Mouse (Mus musculus) heart, embryonic 10.5 days (tissue): ENCODE data around the gene Slc41a3. TPM values are rescaled to one million over a fixed set of nuclear protein-coding genes. Genes with fewer than 3 reads are reported as not detected.

Experiments used
- DNase-seq: peaks from one replicate; pipeline ENCODE4 v3.0.0-alpha.2; 2017; ENCODE audit warnings: low spot score
- H3K27ac ChIP-seq: fragments of 300-500 bp; sonication (generic); 2 replicates; pipeline ENCODE4 v1.5.1; 2016; ENCODE audit warnings: mild to moderate bottlenecking
- H3K27me3 ChIP-seq: fragments of 300-500 bp; sonication (generic); 2 replicates; pipeline ENCODE4 v1.6.1; 2016; ENCODE audit warnings: mild to moderate bottlenecking; ENCODE audit not compliant: poor library complexity, insufficient read depth, severe bottlenecking
- H3K36me3 ChIP-seq: fragments of 300-500 bp; sonication (generic); 2 replicates; pipeline ENCODE4 v1.6.1; 2016; ENCODE audit warnings: mild to moderate bottlenecking, moderate library complexity
- H3K4me1 ChIP-seq: fragments of 300-500 bp; sonication (generic); 2 replicates; pipeline ENCODE4 v1.6.1; 2016; ENCODE audit warnings: mild to moderate bottlenecking
- H3K4me3 ChIP-seq: fragments of 300-500 bp; sonication (generic); 2 replicates; pipeline ENCODE4 v1.5.1; 2016; ENCODE audit warnings: mild to moderate bottlenecking, moderate library complexity
- H3K9me3 ChIP-seq: fragments of 300-500 bp; sonication (generic); 2 replicates; pipeline ENCODE4 v1.6.1; 2016; ENCODE audit warnings: mild to moderate bottlenecking, moderate library complexity
- WGBS: fragments of 180-500 bp; shearing (Covaris S2); methylation state at CpG from one replicate; pipeline ENCODE4 v1.1.7; 2016; 5-methylcytosine and 5-hydroxymethylcytosine counted together
- polyA plus RNA-seq: library from polyadenylated mRNA; unstranded; fragments of >200 nt; fragmentation: Nextera tagmentation; extraction: Ambion mirVana; gene quantifications from 2 replicates; pipeline ENCODE4 v1.2.1, GENCODE M21; 2016

Gene Slc41a3
- polyA plus RNA-seq, 1 experiment from 2014 or later = 8.2 TPM

GRCm38 (mm10) chr6:90618821-90619636, 14.5 kb downstream of the Slc41a3 start:
- H3K4me1 ChIP-seq = peaks cover 96% of the 10 kb centered on the region
- H3K9me3 ChIP-seq = no peaks in the 10 kb centered on the region
- peak; percentile 89 for DNase-seq
- 0 out of 2 replicates have a peak overlapping the region, but pooled peaks have one; percentile 6 for H3K4me3 ChIP-seq
- WGBS = 60% methylated on average over 19 of the region's 19 CpGs
- no peaks in the 10 kb centered on the region for H3K27me3 ChIP-seq
- H3K36me3 ChIP-seq = no peaks in the 10 kb centered on the region
- peak overlapping the region; percentile 86 for H3K27ac ChIP-seq

GRCm38 (mm10) chr6:90619936-90620335, 15.4 kb downstream of the Slc41a3 start:
- H3K4me3 ChIP-seq = no peak overlapping the region
- no peaks in the 10 kb centered on the region for H3K36me3 ChIP-seq
- DNase-seq = no peak
- WGBS = 74% methylated on average over 5 of the region's 5 CpGs
- H3K27ac ChIP-seq = peak overlapping the region; percentile 86
- peaks cover 96% of the 10 kb centered on the region for H3K4me1 ChIP-seq
- H3K27me3 ChIP-seq = no peaks in the 10 kb centered on the region
- H3K9me3 ChIP-seq = no peaks in the 10 kb centered on the region

GRCm38 (mm10) chr6:90620791-90621583, 16.5 kb downstream of the Slc41a3 start:
- 60% methylated on average over 9 of the region's 9 CpGs for WGBS
- peak overlapping the region; percentile 86 for H3K27ac ChIP-seq
- no peak overlapping the region for H3K4me3 ChIP-seq
- H3K27me3 ChIP-seq = no peaks in the 10 kb centered on the region
- no peak for DNase-seq
- H3K36me3 ChIP-seq = 0 out of 2 replicates have a peak, but pooled peaks cover 8% of the 10 kb centered on the region
- peaks cover 91% of the 10 kb centered on the region for H3K4me1 ChIP-seq
- H3K9me3 ChIP-seq = no peaks in the 10 kb centered on the region

GRCm38 (mm10) chr6:90621584-90621890, 17.0 kb downstream of the Slc41a3 start:
- no peak overlapping the region for H3K4me3 ChIP-seq
- peaks cover 85% of the 10 kb centered on the region for H3K4me1 ChIP-seq
- peak overlapping the region; percentile 86 for H3K27ac ChIP-seq
- H3K27me3 ChIP-seq = no peaks in the 10 kb centered on the region
- no peak for DNase-seq
- 71% methylated on average over 6 of the region's 6 CpGs for WGBS
- H3K36me3 ChIP-seq = peaks cover 12% of the 10 kb centered on the region; the same call in 1 of the 2 replicates
- no peaks in the 10 kb centered on the region for H3K9me3 ChIP-seq

- H3K4me3 ChIP-seq = no peak overlapping the region; the same call in 1 of the 2 replicates
- DNase-seq = peak; percentile 95
- H3K4me1 ChIP-seq = peaks cover 73% of the 10 kb centered on the region
- no peaks in the 10 kb centered on the region for H3K27me3 ChIP-seq
- no peaks in the 10 kb centered on the region for H3K9me3 ChIP-seq
- H3K27ac ChIP-seq = peak overlapping the region; percentile 86
- H3K36me3 ChIP-seq = peaks cover 12% of the 10 kb centered on the region; the same call in 1 of the 2 replicates
- 31% methylated on average over 11 of the region's 11 CpGs for WGBS
Observed at GRCm38 (mm10) chr6:90622758-90623455, 18.4 kb downstream of the Slc41a3 start.

- Histone ChIP-seq H3K4me1 (peaks cover 67% of the 10 kb centered on the region), H3K27me3 (no peaks in the 10 kb centered on the region), H3K27ac (peak overlapping the region; percentile 86), H3K4me3 (no peak overlapping the region; the same call in 1 of the 2 replicates), H3K36me3 (peaks cover 12% of the 10 kb centered on the region; the same call in 1 of the 2 replicates), H3K9me3 (no peaks in the 10 kb centered on the region)
- no peak for DNase-seq
- WGBS = 70% methylated on average over 5 of the region's 5 CpGs
Observed at GRCm38 (mm10) chr6:90623456-90623836, 18.9 kb downstream of the Slc41a3 start.

- Histone ChIP-seq H3K4me1 (peaks cover 60% of the 10 kb centered on the region), H3K27ac (peak overlapping the region; percentile 86), H3K27me3 (no peaks in the 10 kb centered on the region), H3K4me3 (no peak overlapping the region), H3K9me3 (no peaks in the 10 kb centered on the region), H3K36me3 (peaks cover 12% of the 10 kb centered on the region; the same call in 1 of the 2 replicates)
- DNase-seq = no peak
- WGBS = 78% methylated on average over 6 of the region's 6 CpGs
Observed at GRCm38 (mm10) chr6:90624184-90624583, 19.7 kb downstream of the Slc41a3 start.

- Histone ChIP-seq H3K4me3 (no peak overlapping the region), H3K27ac (peak overlapping the region; percentile 86), H3K4me1 (peaks cover 54% of the 10 kb centered on the region), H3K9me3 (no peaks in the 10 kb centered on the region), H3K36me3 (peaks cover 12% of the 10 kb centered on the region; the same call in 1 of the 2 replicates), H3K27me3 (no peaks in the 10 kb centered on the region)
- DNase-seq = peak; percentile 85
- WGBS = 59% methylated on average over 11 of the region's 11 CpGs
Observed at GRCm38 (mm10) chr6:90624733-90625132, 20.2 kb downstream of the Slc41a3 start.

- H3K27ac ChIP-seq = peak overlapping the region; percentile 86
- H3K36me3 ChIP-seq = peaks cover 14% of the 10 kb centered on the region; the same call in 1 of the 2 replicates
- H3K9me3 ChIP-seq = no peaks in the 10 kb centered on the region
- 79% methylated on average over 7 of the region's 7 CpGs for whole genome bisulfite sequencing
- H3K4me3 ChIP-seq = no peak overlapping the region
- H3K4me1 ChIP-seq = peaks cover 48% of the 10 kb centered on the region
- no peak for DNase-seq
- no peaks in the 10 kb centered on the region for H3K27me3 ChIP-seq
Observed at GRCm38 (mm10) chr6:90625207-90625994, 20.9 kb downstream of the Slc41a3 start.

GRCm38 (mm10) chr6:90627556-90627955, 23.0 kb downstream of the Slc41a3 start:
- Histone ChIP-seq H3K27ac (no peak overlapping the region), H3K4me3 (no peak overlapping the region), H3K36me3 (peaks cover 17% of the 10 kb centered on the region; the same call in 1 of the 2 replicates), H3K4me1 (peaks cover 27% of the 10 kb centered on the region), H3K9me3 (no peaks in the 10 kb centered on the region), H3K27me3 (no peaks in the 10 kb centered on the region)
- no peak for DNase-seq
- 84% methylated on average over 4 of the region's 4 CpGs for WGBS

- 73% methylated on average over 6 of the region's 6 CpGs for WGBS
- H3K9me3 ChIP-seq = no peaks in the 10 kb centered on the region
- no peak for DNase-seq
Observed at GRCm38 (mm10) chr6:90629506-90629905, 25.0 kb downstream of the Slc41a3 start.

GRCm38 (mm10) chr6:90630427-90630826, 25.9 kb downstream of the Slc41a3 start:
- no peak overlapping the region for H3K27ac ChIP-seq
- peaks cover 8% of the 10 kb centered on the region for H3K4me1 ChIP-seq
- WGBS = 88% methylated on average over 7 of the region's 7 CpGs
- no peaks in the 10 kb centered on the region for H3K27me3 ChIP-seq
- H3K36me3 ChIP-seq = peaks cover 14% of the 10 kb centered on the region; the same call in 1 of the 2 replicates
- no peak overlapping the region for H3K4me3 ChIP-seq
- DNase-seq = no peak
- no peaks in the 10 kb centered on the region for H3K9me3 ChIP-seq

More at GRCm38 (mm10) chr6:90629506-90629905, 25.0 kb downstream of the Slc41a3 start:
- peaks cover 9% of the 10 kb centered on the region for H3K4me1 ChIP-seq
- H3K4me3 ChIP-seq = no peak overlapping the region
- peaks cover 17% of the 10 kb centered on the region; the same call in 1 of the 2 replicates for H3K36me3 ChIP-seq
- H3K27me3 ChIP-seq = no peaks in the 10 kb centered on the region
- no peak overlapping the region for H3K27ac ChIP-seq
